Mouse (Mus musculus): ENCODE measurements at regions not wholly inside any gene's neighbourhood (a gene's known extent, or its start where the extent isn't known, plus 50 kb on each side); places are given as distances from the start of the nearest gene placed in this dataset.

GRCm38 (mm10) chr3:149274987-149275386 lies 284.6 kb upstream of the Adgrl2 start:
- no peak for DNase-seq (ENCODE audit: low spot score)

- no peak for DNase-seq (ENCODE audit: low spot score)
Observed at GRCm38 (mm10) chr3:149273993-149274692, 283.8 kb upstream of the Adgrl2 start.

GRCm38 (mm10) chr3:149270459-149270858 lies 280.1 kb upstream of the Adgrl2 start:
- DNase-seq (ENCODE audit: low spot score), result no peak

- no peak for DNase-seq (ENCODE audit: low spot score)
Observed at GRCm38 (mm10) chr3:149262332-149262970, 272.1 kb upstream of the Adgrl2 start.

GRCm38 (mm10) chr3:149261764-149262163 lies 271.4 kb upstream of the Adgrl2 start:
- DNase-seq (ENCODE audit: low spot score), result no peak

- no peak for DNase-seq (ENCODE audit: low spot score)
Observed at GRCm38 (mm10) chr3:149258826-149259225, 268.5 kb upstream of the Adgrl2 start.

GRCm38 (mm10) chr3:149256891-149257290 lies 266.5 kb upstream of the Adgrl2 start:
- no peak for DNase-seq (ENCODE audit: low spot score)

- DNase-seq (ENCODE audit: low spot score), result no peak
Observed at GRCm38 (mm10) chr3:149253080-149253479, 262.7 kb upstream of the Adgrl2 start.

GRCm38 (mm10) chr3:149252144-149252543 lies 261.8 kb upstream of the Adgrl2 start:
- no peak for DNase-seq (ENCODE audit: low spot score)

GRCm38 (mm10) chr3:149247626-149247987 lies 257.3 kb upstream of the Adgrl2 start:
- DNase-seq (ENCODE audit: low spot score), result no peak

GRCm38 (mm10) chr3:149246935-149247625 lies 256.7 kb upstream of the Adgrl2 start:
- DNase-seq (ENCODE audit: low spot score), result no peak

GRCm38 (mm10) chr3:149239664-149240063 lies 249.3 kb upstream of the Adgrl2 start:
- no peak for DNase-seq (ENCODE audit: low spot score)

GRCm38 (mm10) chr3:149238076-149238475 lies 247.7 kb upstream of the Adgrl2 start:
- no peak for DNase-seq (ENCODE audit: low spot score)

GRCm38 (mm10) chr3:149235183-149235582 lies 244.8 kb upstream of the Adgrl2 start:
- no peak for DNase-seq (ENCODE audit: low spot score)

GRCm38 (mm10) chr3:149233691-149234131 lies 243.4 kb upstream of the Adgrl2 start:
- no peak for DNase-seq (ENCODE audit: low spot score)

GRCm38 (mm10) chr3:149233191-149233641 lies 242.9 kb upstream of the Adgrl2 start:
- DNase-seq (ENCODE audit: low spot score), result peak; percentile 33

GRCm38 (mm10) chr3:149231346-149231745 lies 241.0 kb upstream of the Adgrl2 start:
- no peak for DNase-seq (ENCODE audit: low spot score)

- DNase-seq (ENCODE audit: low spot score), result no peak
Observed at GRCm38 (mm10) chr3:149227556-149227955, 237.2 kb upstream of the Adgrl2 start.

- DNase-seq (ENCODE audit: low spot score), result no peak
Observed at GRCm38 (mm10) chr3:149226723-149227122, 236.4 kb upstream of the Adgrl2 start.

- no peak for DNase-seq (ENCODE audit: low spot score)
Observed at GRCm38 (mm10) chr3:149225684-149226083, 235.3 kb upstream of the Adgrl2 start.

GRCm38 (mm10) chr3:149224271-149224670 lies 233.9 kb upstream of the Adgrl2 start:
- DNase-seq (ENCODE audit: low spot score), result no peak

GRCm38 (mm10) chr3:149223776-149224175 lies 233.4 kb upstream of the Adgrl2 start:
- DNase-seq (ENCODE audit: low spot score), result no peak

- DNase-seq (ENCODE audit: low spot score), result no peak
Observed at GRCm38 (mm10) chr3:149220958-149221357, 230.6 kb upstream of the Adgrl2 start.
